Mouse (Mus musculus) embryo, embryonic 10 days (tissue): ENCODE data around the gene Crocc2.
A peak's percentile ranks its signal among the peaks of the same experiment; 100 is the strongest.

Source experiments
- DNase-seq: peaks from one replicate; pipeline ENCODE4 v3.0.0-alpha.2; 2015; ENCODE audit warnings: low spot score

Gene Crocc2

DNA sequence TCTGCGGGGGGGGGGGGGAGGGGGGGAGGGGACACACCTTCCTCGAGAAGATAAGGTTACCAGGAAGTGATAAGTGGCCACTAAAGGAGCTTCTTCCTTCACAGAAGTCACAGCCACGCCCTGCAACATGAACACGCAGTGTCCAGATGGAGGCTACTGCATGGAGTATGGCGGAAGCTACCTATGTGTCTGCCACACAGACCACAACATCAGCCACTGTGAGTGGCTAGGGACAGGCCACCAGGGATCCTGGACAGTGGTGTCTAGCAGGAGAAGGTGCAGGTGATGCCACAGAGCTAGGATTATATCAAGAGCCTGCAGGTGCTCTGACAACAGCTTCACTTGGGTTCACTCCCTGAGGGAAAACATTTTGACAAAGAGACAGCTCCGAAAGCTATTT is 103.2 kb downstream of the Crocc2 start:
- no peak for DNase-seq

DNA sequence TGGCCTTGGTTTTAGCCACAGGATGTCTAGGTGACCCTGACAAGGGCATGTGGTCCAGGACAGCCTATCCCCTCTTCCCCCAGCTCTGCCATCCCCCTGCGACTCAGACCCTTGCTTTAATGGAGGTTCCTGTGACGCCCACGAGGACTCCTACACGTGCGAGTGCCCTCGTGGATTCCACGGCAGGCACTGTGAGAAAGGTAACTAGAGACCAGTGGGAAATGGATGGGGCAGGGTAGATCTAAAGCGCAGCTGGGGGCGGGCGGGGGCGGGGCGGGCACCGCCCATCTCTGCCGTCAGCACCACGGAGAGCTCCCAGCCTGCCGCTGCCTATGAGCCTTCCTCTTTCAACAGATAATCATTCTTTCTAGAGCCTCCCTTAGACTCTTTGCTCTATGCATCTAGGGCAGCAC is 103.9 kb downstream of the Crocc2 start:
- peak; percentile 71 for DNase-seq

DNA sequence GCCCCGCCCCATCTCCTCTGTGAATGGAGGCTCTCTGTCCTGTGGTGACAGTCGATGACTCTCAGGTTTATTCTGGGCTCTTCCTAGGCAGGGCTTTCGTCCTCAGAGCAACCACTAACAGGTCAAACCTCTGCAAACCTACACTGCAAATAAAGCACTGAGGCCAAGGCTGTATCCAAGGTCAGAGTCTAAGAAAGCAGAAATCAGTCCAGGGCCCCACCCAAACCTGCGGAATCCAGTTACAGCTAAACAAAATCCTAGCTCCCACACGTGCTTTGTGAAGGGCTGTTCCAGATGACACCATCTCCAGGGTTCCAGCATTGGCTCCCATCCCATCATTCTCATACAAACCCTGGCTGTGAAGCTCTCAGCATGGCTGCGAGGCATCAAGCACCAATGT is 107.0 kb downstream of the Crocc2 start:
- DNase-seq: no peak

DNA sequence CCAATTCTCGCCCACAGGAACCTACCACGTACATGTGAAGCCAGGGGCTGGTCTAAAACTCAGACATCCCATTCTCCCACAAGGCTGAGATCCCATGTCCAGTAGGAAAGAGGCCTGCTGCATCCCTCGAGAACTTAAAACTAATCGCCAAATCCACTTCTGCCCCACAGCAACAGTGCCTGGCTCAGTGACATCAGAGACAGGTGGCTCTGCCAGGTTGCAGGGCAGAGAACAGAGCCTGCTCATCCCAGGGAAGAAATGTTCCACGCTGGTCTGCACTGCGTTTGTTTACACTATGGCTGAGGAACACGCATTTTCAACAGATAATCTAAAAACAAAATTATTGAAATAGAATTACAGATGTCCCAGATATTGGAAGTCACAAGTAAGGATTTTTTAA is 108.5 kb downstream of the Crocc2 start:
- no peak for DNase-seq
